Mouse (Mus musculus) layer of hippocampus, postnatal 10 days (tissue): ENCODE results near the gene Synj1. TPM values are rescaled to one million over a fixed set of nuclear protein-coding genes. Genes with fewer than 3 reads are reported as not detected.

ENCODE experiments used
- DNase-seq, 2 experiments: peaks; one replicate each; pipeline ENCODE4 v3.0.0; 2021; ENCODE audit warnings: low spot score in 2 of 2
- long read RNA-seq: library from polyadenylated mRNA; stranded (forward); transcript quantifications from one replicate; pipeline ENCODE4 v2.0.0, GENCODE M21; 2023
- total RNA-seq, 2 experiments: library from RNA; stranded (reverse); gene quantifications; 2 replicates each; pipeline ENCODE4 v1.2.3; 2021

The Synj1 gene
- 100 to 1,000 TPM; 257 to 270 TPM for total RNA-seq
- long read RNA-seq, full-length matches to known transcripts = 7 of 27 reads
- long read RNA-seq, partial matches to known transcripts = 5 of 27 reads
- long read RNA-seq, other reads (novel, unspliced or antisense) = 15 of 27 reads

GRCm38 (mm10) chr16:91011021-91011683 lies at the start of gene Synj1:
Synj1 (minus strand) TSS chr16:91011308.
- peak; percentile 87 to 94 for DNase-seq

- DNase-seq = no peak
These were observed 46.6 kb upstream of the Synj1 start for GRCm38 (mm10) chr16:91057741-91058140.

- DNase-seq = no peak
These were observed 46.2 kb upstream of the Synj1 start for GRCm38 (mm10) chr16:91057261-91057660.

- no peak for DNase-seq
These were observed 45.1 kb upstream of the Synj1 start for GRCm38 (mm10) chr16:91056043-91056821.

- DNase-seq = no peak
These were observed 44.0 kb upstream of the Synj1 start for GRCm38 (mm10) chr16:91055150-91055549.

GRCm38 (mm10) chr16:91053599-91053998 lies 42.5 kb upstream of the Synj1 start:
- DNase-seq = no peak

GRCm38 (mm10) chr16:91045511-91045910 lies 34.4 kb upstream of the Synj1 start:
- peak; percentile 53 to 63 for DNase-seq

GRCm38 (mm10) chr16:91044270-91045182 lies 33.4 kb upstream of the Synj1 start, which contains the start of gene Paxbp1:
Paxbp1 (minus strand) TSS chr16:91044543.
- DNase-seq = peak; percentile 99 to 100

- DNase-seq = peak; percentile 63 to 69
These were observed 32.5 kb upstream of the Synj1 start for GRCm38 (mm10) chr16:91043461-91044248.

GRCm38 (mm10) chr16:91042640-91043039 lies 31.5 kb upstream of the Synj1 start:
- DNase-seq = no peak

GRCm38 (mm10) chr16:91035866-91036265 lies 24.8 kb upstream of the Synj1 start:
- DNase-seq = no peak

GRCm38 (mm10) chr16:91030751-91031150 lies 19.6 kb upstream of the Synj1 start:
- no peak for DNase-seq

- no peak for DNase-seq
These were observed 18.8 kb upstream of the Synj1 start for GRCm38 (mm10) chr16:91029901-91030300.

- no peak for DNase-seq
These were observed 18.1 kb upstream of the Synj1 start for GRCm38 (mm10) chr16:91029161-91029743.

GRCm38 (mm10) chr16:91026290-91026689 lies 15.2 kb upstream of the Synj1 start:
- DNase-seq = no peak

- peak in 1 of 2 experiments; percentile 34 for DNase-seq
These were observed 12.3 kb upstream of the Synj1 start for GRCm38 (mm10) chr16:91023384-91023783.

GRCm38 (mm10) chr16:91020842-91021483 lies 9.9 kb upstream of the Synj1 start:
- no peak for DNase-seq

GRCm38 (mm10) chr16:91019476-91019875 lies 8.4 kb upstream of the Synj1 start:
- DNase-seq = no peak

GRCm38 (mm10) chr16:91015761-91016160 lies 4.7 kb upstream of the Synj1 start:
- DNase-seq = no peak
